Mouse (Mus musculus) heart, embryonic 15.5 days (tissue): ENCODE measurements around the gene 2210011C24Rik. TPM values are rescaled to one million over a fixed set of nuclear protein-coding genes. Genes with fewer than 3 reads are reported as not detected.

Source experiments
- ATAC-seq: fragments of 200-750 bp; cut with Nextera tagmentation; replicated peaks from 2 replicates; pipeline ENCODE4 v1.8.0; 2017; ENCODE audit warnings: low read depth, moderate TSS enrichment; ENCODE audit not compliant: insufficient number of reproducible peaks, insufficient read depth, low FRiP score
- H3K27ac ChIP-seq: fragments of 300-500 bp; sonication (generic); 2 replicates; pipeline ENCODE4 v1.5.1; 2015; ENCODE audit warnings: mild to moderate bottlenecking, inconsistent platforms
- H3K27me3 ChIP-seq: fragments of 300-500 bp; sonication (generic); 2 replicates; pipeline ENCODE4 v1.6.1; 2015; ENCODE audit warnings: inconsistent platforms
- H3K36me3 ChIP-seq: fragments of 300-500 bp; sonication (generic); 2 replicates; pipeline ENCODE4 v1.6.1; 2015; ENCODE audit warnings: mild to moderate bottlenecking, inconsistent platforms
- H3K4me1 ChIP-seq: fragments of 300-500 bp; sonication (generic); replicated peaks from 2 replicates; pipeline ENCODE4 v1.6.1; 2015; ENCODE audit warnings: inconsistent platforms
- H3K4me2 ChIP-seq: fragments of 300-500 bp; sonication (generic); 2 replicates; pipeline ENCODE4 v1.6.1; 2015; ENCODE audit warnings: inconsistent platforms, mild to moderate bottlenecking, moderate library complexity
- H3K4me3 ChIP-seq: fragments of 300-500 bp; sonication (generic); 2 replicates; pipeline ENCODE4 v1.5.1; 2015; ENCODE audit warnings: mild to moderate bottlenecking, inconsistent platforms
- H3K9ac ChIP-seq: fragments of 300-500 bp; sonication (generic); 2 replicates; pipeline ENCODE4 v1.6.1; 2015; ENCODE audit warnings: mild to moderate bottlenecking, inconsistent platforms
- H3K9me3 ChIP-seq: fragments of 300-500 bp; sonication (generic); replicated peaks from 2 replicates; pipeline ENCODE4 v1.6.1; 2016; ENCODE audit warnings: inconsistent platforms
- WGBS: fragments of 180-500 bp; shearing (Covaris S2); methylation state at CpG from one replicate; pipeline ENCODE4 v1.1.7; 2015; ENCODE audit warnings: mixed read lengths; 5-methylcytosine and 5-hydroxymethylcytosine counted together
- polyA plus RNA-seq: library from polyadenylated mRNA; unstranded; fragments of >200 nt; fragmentation: Nextera tagmentation; extraction: Ambion mirVana; gene quantifications from 2 replicates; pipeline ENCODE4 v1.2.1, GENCODE M21; 2015

The 2210011C24Rik gene
- polyA plus RNA-seq, 1 experiment from 2014 or later: 0.31 TPM

DNA sequence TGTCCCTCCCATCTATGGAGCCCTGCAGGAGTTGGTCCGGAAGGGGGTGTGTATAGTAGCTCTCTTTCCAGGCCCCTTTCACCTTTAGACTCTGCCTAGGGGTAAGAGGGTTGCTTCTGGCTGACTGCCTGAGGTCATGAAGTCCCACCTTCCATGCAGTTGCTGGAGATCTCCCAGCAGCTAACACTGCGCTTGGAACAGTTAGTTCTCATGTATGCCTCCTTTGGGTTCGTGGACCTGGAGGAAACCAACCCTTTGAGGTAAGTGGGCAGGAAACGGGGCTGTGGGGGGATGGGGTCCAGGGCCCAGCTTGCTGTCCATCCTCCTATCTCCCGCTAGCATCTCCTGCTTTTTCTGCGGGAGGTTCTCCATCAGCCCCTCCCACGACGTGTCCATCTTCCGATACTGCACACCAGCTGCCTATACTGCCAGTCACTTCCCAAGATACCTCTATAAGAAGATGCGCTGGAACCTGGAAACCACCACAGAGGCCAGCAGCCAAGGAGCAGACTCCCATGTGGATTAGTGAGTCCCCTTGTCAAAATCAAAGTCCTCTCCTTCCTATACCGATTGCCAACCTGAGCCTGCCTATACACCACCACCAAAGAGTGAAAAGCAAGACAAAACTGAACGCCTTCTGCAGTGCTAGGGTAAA lies 8.9 kb downstream of the 2210011C24Rik start:
- no peaks in the 10 kb centered on the region; the same call in none of the 2 replicates for H3K36me3 ChIP-seq
- H3K27ac ChIP-seq: no peak overlapping the region
- H3K4me3 ChIP-seq: no peak overlapping the region
- no peak overlapping the region for H3K4me2 ChIP-seq
- peaks cover 47% of the 10 kb centered on the region for H3K4me1 ChIP-seq
- no peak overlapping the region for H3K9ac ChIP-seq
- no peak for ATAC-seq
- no peaks in the 10 kb centered on the region for H3K9me3 ChIP-seq
- no peaks in the 10 kb centered on the region for H3K27me3 ChIP-seq
- WGBS: 69% methylated on average over 12 of the region's 12 CpGs

DNA sequence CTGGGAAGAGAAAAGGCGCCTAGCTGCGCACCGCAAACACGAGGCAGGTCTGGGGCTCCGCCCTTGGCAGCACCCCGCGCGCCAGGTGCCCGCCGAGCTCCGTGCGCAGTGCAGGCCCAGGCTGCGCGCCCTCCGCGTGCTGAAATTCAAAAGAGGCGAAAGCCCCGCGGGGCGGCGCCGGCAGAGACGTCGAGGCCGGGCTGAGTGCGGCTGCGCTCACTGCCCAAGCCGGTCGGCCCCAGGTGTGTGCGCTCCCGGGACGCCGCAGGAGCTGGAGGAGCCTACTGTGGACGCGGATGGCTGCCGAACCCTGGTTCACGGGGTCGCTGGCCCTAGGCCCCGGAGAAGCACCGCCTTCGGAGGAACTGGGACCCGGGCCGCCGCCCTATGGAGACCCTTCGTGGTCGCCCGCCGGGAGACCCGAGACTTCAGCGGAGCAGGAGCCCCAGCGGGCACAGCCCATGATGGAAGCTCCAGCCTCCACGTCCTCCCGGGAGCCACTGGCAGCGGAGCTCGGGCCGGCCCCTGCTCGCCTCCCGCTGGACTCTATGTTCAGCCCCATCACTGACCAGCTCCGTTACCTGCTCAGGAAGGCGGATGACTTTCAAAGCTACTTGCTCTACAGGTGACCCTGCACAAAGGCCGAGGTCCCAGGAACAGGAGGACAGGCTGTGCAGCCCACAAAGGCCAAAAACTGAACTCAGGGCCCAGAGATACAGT lies 10.5 kb downstream of the 2210011C24Rik start, which contains the start of gene 1700067K01Rik:
TSS of gene 1700067K01Rik (plus strand) at position 222 of the 720 bp plus-strand sequence.
- H3K27ac ChIP-seq: no peak within 1 kb of the TSS
- peak within 1 kb of the TSS; percentile 14 for H3K4me2 ChIP-seq
- no peaks in the 10 kb centered on the region for H3K9me3 ChIP-seq
- ATAC-seq: no peak
- H3K27me3 ChIP-seq: no peaks in the 10 kb centered on the region
- WGBS: 45% methylated on average over 61 of the region's 61 CpGs
- H3K36me3 ChIP-seq: no peaks in the 10 kb centered on the region; the same call in none of the 2 replicates
- H3K9ac ChIP-seq: no peak within 1 kb of the TSS
- peak within 1 kb of the TSS; percentile 6; the same call in 1 of the 2 replicates for H3K4me3 ChIP-seq
- H3K4me1 ChIP-seq: peaks cover 49% of the 10 kb centered on the region

DNA sequence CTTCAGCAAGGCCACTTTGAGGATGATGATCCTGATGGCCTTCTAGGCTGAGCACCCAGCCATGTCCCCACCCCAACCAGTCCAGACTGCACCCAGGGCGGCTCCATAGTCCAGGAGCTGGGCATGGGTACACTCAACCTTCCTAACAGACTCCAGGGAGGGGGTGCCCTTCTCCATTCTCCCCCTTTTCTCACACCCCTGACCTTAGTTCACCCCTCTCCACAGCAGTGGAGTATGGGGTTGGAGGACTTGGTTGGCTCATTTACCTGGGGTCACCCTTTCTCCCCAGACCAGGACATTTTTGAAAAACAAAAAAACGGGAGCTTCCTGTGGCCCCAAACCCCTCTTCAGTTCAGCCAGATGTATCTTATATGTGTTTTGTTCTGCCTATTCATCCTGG lies 12.1 kb downstream of the 2210011C24Rik start:
- 90% methylated on average over 2 of the region's 2 CpGs for WGBS
- H3K4me2 ChIP-seq: no peak overlapping the region

DNA sequence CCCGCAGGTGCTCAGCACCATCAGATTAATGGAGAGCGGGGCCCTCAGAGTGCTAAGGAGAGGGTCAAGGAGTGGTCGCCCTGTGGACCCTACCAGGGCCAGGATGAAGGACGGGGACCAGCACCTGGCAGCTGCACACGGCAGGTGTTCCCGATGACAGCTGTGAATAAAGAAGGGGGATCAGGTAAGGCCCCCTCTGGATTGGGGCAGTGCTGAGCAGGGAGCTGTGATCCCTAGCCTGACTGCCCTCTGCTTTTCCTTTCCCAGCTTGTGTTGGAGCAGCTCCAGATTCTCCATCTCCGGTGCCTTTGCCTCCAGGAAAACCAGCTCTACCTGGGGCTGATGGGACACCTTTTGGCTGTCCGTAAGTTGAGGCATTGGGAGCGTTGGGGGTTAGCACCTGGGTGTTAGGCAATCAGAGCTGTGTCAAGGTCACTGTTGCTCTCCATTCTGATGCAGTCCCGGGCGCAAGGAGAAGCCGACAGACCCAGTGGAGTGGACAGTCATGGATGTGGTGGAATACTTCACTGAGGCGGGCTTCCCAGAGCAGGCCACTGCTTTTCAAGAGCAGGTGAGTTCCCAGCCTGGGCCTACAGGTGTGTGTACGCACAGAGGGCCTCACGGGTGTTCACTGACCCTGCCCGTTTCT lies 12.8 kb downstream of the 2210011C24Rik start:
- Histone ChIP-seq H3K9me3 (no peaks in the 10 kb centered on the region), H3K27me3 (no peaks in the 10 kb centered on the region), H3K4me1 (peaks cover 49% of the 10 kb centered on the region), H3K9ac (peak overlapping the region; percentile 76), H3K27ac (peak overlapping the region; percentile 87; the same call in 1 of the 2 replicates), H3K4me2 (peak overlapping the region; percentile 88), H3K36me3 (peaks cover 10% of the 10 kb centered on the region), H3K4me3 (peak overlapping the region; percentile 85)
- WGBS: 64% methylated on average over 16 of the region's 16 CpGs
- no peak for ATAC-seq

More for the DNA sequence above, 12.1 kb downstream of the 2210011C24Rik start:
- Histone ChIP-seq H3K4me3 (no peak overlapping the region), H3K4me1 (peaks cover 52% of the 10 kb centered on the region), H3K27ac (no peak overlapping the region), H3K9me3 (no peaks in the 10 kb centered on the region), H3K27me3 (no peaks in the 10 kb centered on the region), H3K36me3 (peaks cover 4% of the 10 kb centered on the region), H3K9ac (no peak overlapping the region)
- no peak for ATAC-seq

DNA sequence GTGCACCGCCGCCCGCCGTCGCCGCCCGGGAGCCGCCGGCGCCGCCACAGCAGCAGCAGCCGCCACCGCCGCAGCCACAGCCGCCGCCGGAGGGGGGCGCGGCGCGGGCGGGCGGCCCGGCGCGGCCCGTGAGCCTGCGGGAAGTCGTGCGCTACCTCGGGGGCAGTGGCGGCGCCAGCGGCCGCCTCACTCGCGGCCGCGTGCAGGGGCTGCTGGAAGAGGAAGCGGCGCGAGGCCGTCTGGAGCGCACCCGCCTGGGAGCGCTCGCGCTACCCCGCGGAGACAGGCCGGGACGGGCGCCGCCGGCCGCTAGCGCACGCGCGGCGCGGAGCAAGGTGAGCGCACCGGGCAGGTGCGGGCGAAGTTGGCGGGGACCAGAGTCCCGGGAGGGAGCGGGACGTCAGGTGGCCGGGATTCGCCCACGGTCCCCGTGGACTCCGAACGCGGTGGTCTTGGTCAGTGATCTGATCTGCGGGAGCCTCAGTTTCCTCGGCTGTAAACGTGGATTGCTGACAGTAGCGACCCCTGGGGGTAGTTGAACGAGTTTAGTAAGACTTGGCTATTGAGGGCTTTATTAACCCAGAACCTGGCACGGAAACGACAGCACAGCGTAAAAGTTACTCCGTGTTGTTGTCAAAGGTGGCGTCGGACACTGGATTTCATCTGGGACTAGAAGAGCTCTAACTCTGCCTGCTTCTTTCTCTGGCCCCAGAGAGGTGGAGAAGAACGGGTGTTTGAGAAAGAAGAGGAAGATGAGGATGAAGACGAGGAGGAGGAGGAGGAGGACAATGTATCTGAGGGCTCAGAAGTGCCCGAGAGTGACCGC lies 13.5 kb downstream of the 2210011C24Rik start:
- H3K4me3 ChIP-seq: peak overlapping the region; percentile 85
- no peak; the same call in 1 of the 2 replicates for ATAC-seq
- peaks cover 15% of the 10 kb centered on the region for H3K36me3 ChIP-seq
- 1% methylated on average over 78 of the region's 92 CpGs for WGBS
- peak overlapping the region; percentile 87 for H3K27ac ChIP-seq
- H3K27me3 ChIP-seq: no peaks in the 10 kb centered on the region
- H3K4me2 ChIP-seq: peak overlapping the region; percentile 88
- H3K9ac ChIP-seq: peak overlapping the region; percentile 76
- H3K4me1 ChIP-seq: peaks cover 42% of the 10 kb centered on the region
- H3K9me3 ChIP-seq: no peaks in the 10 kb centered on the region

DNA sequence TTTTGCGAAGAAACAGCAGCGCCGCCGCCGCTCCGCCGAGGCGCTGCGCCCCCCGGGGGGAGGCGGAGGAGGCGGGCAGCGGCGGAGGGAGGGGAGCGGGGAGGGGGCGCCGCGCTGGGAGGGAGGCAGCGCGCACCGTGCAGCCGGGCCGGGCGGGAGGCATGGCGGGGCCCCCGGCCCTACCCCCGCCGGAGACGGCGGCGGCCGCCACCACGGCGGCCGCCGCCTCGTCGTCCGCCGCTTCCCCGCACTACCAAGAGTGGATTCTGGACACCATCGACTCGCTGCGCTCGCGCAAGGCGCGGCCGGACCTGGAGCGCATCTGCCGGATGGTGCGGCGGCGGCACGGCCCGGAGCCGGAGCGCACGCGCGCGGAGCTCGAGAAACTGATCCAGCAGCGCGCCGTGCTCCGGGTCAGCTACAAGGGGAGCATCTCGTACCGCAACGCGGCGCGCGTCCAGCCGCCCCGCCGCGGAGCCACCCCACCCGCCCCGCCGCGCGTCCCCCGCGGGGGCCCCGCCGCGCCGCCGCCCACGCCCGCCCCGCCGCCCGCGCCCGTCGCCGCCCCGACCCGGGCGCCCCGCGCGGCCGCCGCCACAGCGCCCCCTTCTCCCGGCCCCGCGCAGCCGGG lies 14.3 kb downstream of the 2210011C24Rik start, which contains the start of gene Samd1:
TSS of gene Samd1 (plus strand) at position 162 of the 631 bp plus-strand sequence.
- Histone ChIP-seq H3K27me3 (no peaks in the 10 kb centered on the region), H3K36me3 (peaks cover 17% of the 10 kb centered on the region)
- ATAC-seq: 0 out of 2 replicates have a peak, but pooled peaks have one; percentile 15

DNA sequence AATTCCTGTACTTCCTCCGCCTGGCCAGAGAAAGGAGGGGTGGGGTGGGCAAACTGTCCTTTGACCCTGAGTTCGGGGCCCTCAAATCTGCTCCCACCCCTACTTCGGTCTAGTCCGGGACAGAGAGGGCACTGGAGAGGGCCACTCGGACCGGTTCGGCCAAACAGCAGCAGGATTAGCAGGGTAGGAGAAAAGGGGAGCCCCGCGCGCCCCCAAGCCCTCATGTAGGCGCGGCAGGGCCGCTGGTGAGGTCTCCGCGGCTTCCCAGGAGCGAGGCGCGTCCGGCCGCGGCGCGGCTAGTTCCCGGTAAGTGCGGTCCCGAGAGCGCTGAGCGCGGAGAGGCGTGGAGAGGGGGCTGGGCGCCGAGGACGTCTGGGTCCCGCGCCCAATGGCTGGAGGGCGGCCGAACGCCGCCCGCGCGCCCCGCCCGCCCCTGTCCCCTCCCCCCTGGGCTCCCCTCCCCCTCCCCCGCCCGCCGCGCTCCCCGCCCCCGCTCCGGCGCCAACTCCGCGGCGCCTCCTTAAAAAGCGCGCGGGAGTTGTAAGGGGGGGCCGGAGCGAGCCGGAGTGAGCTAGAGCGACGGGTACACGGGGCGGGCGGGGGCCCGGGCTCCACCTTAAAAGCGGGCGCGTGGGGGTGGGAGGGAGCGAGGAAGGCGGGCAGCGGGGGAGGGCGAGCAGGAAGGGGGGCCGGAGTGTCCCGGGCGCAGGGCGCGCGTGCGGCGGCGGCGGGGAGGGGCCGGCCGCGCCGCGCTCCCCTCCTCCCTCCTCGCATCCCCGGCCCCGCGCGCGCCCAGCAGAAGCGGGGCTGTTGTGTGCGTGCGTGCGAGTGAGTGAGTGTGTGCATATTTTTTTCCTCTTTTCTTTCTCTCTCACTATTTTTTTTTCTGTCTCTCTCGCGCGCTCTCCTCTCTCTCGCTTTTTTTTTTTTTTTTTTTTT lies 15.1 kb downstream of the 2210011C24Rik start:
- H3K9me3 ChIP-seq: no peaks in the 10 kb centered on the region
- peak overlapping the region; percentile 88 for H3K4me2 ChIP-seq
- H3K9ac ChIP-seq: peak overlapping the region; percentile 89
- peak overlapping the region; percentile 84 for H3K4me3 ChIP-seq
- H3K27me3 ChIP-seq: no peaks in the 10 kb centered on the region
- H3K4me1 ChIP-seq: peaks cover 33% of the 10 kb centered on the region
- peak; percentile 85 for ATAC-seq
- H3K36me3 ChIP-seq: peaks cover 24% of the 10 kb centered on the region
- peak overlapping the region; percentile 93 for H3K27ac ChIP-seq
- WGBS: under 1% methylated on average over 57 of the region's 103 CpGs

More for the DNA sequence above, 14.3 kb downstream of the 2210011C24Rik start, which contains the start of gene Samd1:
- WGBS: 1% methylated on average over 32 of the region's 112 CpGs
- peaks cover 34% of the 10 kb centered on the region for H3K4me1 ChIP-seq
- H3K9me3 ChIP-seq: no peaks in the 10 kb centered on the region
- peak within 1 kb of the TSS; percentile 85 for H3K4me3 ChIP-seq
- H3K27ac ChIP-seq: peak within 1 kb of the TSS; percentile 93
- H3K9ac ChIP-seq: peak within 1 kb of the TSS; percentile 89
- H3K4me2 ChIP-seq: peak within 1 kb of the TSS; percentile 88

DNA sequence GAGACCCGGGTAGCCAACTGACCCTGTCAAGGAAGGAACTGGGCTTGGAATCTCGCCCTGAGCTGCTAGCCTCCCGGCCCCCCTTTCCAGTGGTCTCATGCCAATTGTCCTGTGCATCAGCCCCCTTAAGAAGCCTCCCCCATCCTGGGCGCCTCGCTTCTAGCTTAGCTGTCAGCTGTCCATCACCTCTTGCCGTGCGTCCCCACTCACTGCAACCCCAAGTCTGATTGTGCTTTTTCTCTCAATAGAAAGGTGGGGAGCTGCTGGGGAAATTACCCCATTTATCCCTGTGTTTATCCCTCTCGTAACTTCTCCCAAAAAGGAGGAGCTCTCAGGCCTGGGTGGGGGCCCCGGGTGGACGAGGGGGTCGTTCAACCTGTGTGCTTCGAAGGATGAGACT lies 16.0 kb downstream of the 2210011C24Rik start:
- Histone ChIP-seq H3K27ac (peak overlapping the region; percentile 93), H3K36me3 (peaks cover 33% of the 10 kb centered on the region), H3K4me1 (peaks cover 25% of the 10 kb centered on the region), H3K9ac (peak overlapping the region; percentile 89), H3K27me3 (no peaks in the 10 kb centered on the region), H3K9me3 (no peaks in the 10 kb centered on the region), H3K4me3 (peak overlapping the region; percentile 84), H3K4me2 (peak overlapping the region; percentile 88)
- 25% methylated on average over 12 of the region's 12 CpGs for WGBS
- no peak for ATAC-seq

DNA sequence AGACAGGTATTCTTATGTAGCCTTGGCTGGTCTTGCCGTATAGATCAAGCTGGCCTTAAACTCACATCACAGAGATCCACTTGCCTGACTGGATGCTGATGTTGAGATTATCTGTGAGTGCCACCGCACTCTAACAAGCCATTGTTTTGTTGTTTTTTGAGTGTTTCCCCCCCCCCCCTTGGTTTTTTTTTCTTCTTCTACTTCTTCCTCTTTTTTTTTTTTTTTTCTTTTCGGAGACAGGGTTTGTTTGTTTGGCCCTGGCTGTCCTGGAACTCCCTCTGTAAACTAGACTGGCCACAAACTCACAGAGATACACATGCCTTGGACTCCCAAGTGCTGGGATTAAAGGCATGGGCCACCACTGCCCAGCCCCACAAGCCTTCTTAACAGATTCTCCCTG lies 17.9 kb downstream of the 2210011C24Rik start:
- Histone ChIP-seq H3K9me3 (no peaks in the 10 kb centered on the region), H3K27ac (no peak overlapping the region), H3K9ac (no peak overlapping the region), H3K36me3 (peaks cover 50% of the 10 kb centered on the region), H3K27me3 (no peaks in the 10 kb centered on the region), H3K4me1 (peaks cover 16% of the 10 kb centered on the region), H3K4me3 (no peak overlapping the region), H3K4me2 (no peak overlapping the region)
- no peak for ATAC-seq
- WGBS: 87% methylated on average over 3 of the region's 3 CpGs
